Mouse (Mus musculus) lung, postnatal 10 days (tissue): ENCODE measurements around the gene Ggta1.
A peak's percentile ranks its signal among the peaks of the same experiment; 100 is the strongest.

Source experiments
- DNase-seq: peaks from one replicate; pipeline ENCODE4 v3.0.0; 2021

Gene Ggta1

DNA sequence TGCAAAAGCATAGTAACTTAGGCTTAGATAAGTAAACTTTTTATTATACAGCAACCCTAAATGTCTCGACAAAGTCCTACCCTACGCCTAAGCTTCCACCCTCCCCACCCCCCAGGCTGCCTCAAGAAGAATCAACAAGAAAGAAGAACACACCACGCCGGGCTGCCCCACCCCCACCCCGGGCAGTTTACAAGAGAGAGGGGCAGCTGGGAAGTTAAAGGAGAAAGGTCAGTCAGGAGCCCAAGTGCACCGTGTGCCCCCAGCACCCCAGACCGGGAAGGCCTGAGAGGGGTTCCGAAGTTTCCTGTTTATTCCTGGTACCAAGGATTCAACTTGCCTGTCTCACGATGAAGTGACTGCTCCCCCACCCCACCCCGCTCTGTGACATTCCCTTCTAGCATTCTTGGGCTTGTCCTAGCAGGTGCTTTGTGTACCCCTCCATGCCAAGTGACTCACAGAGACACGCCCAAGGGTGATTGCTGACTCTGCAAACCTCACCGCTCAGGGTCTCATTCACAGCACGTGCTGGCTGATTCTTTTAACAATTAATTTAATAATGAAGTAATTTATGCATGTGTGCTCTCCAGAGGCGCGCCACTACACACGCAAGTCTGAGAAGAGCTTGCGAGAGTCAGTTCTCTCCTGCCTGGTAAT, 27.6 kb upstream of the Ggta1 start:
- DNase-seq, result no peak

GRCm38 (mm10) chr2:35487700-35488099, 24.7 kb upstream of the Ggta1 start:
- DNase-seq, result no peak

DNA sequence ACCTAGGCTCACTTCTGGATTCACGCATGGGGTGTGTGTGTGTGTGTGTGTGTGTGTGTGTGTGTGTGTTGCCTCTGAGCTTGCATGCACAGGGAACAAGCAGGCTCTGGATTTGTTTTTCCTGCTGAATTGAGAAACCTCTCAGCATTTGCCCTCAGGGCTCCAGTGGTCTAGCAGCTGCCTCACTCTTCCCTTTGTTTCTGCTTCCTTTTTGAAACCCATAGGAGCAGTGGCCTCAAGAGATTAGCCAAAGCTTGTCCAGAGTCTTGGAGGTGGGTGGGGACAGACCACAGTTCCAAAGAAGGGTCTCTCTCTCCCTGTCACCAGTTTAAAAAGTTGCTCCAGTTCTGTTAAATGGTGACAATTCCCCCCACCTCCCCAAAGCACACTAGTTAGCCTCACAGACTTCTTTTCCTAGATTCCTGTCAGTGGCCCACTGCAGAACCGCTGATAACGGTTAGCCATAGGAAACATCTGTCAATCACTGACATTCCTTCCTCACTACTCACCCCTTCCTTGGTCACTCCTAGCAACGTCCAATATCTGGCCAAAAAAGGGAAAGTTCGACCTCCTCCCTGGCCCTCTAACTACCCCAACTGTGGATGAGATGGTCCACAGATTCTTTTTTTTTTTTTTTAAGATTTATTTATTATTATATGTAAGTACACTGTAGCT, 24.1 kb upstream of the Ggta1 start:
- no peak for DNase-seq

- no peak for DNase-seq
Observed at GRCm38 (mm10) chr2:35484102-35484501, 21.1 kb upstream of the Ggta1 start.

- DNase-seq, result no peak
Observed at GRCm38 (mm10) chr2:35483402-35483801, 20.4 kb upstream of the Ggta1 start.

DNA sequence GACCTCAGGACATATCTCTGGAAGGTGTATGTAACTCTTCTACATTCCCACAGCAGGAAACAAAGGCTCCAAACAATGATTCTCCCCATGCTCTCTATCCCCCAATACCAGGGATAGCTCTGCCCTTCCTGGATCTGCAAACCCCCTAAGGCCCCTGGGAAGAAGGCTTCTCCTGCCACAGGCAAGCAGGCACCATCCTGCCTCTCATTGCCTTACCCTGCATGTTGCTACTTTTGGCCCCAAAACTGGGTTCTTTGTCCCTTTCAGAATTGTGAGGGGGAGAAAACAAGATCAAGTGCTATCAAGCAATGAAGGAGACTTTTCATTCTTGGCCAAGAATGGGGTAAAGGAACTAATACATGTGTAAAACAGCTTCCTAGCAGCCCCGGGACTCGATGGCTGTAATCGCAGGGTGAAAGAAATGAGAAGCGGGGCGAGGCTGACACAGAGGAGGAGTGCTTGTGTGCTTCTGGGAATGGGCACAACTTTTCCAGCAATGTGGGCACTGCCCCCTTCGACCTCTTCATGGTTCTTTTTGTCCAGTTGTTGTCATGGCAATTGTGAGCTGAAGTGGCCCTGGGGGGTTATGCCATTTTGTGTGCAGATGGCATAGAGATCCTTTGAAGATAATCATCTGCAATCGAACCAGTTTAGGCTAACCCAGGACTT, 18.4 kb upstream of the Ggta1 start:
- DNase-seq, result no peak

GRCm38 (mm10) chr2:35480073-35480472, 17.0 kb upstream of the Ggta1 start:
- DNase-seq, result no peak

DNA sequence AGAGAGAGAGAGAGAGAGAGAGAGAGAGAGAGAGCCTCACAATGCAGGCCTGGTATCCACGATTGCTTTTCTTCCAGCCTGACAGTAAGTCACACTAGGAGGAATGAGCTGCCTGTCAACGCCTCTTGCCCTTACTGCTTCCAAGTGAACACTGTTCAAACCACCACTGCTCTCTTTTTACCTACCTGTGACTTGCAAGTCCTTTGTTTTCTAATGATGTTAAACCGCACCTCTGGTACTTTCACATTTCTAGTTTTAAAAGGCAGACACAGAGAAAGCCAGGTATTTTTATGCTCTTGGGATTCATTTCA, 15.7 kb upstream of the Ggta1 start:
- DNase-seq, result no peak

- DNase-seq, result no peak
Observed at GRCm38 (mm10) chr2:35477999-35478811, 15.2 kb upstream of the Ggta1 start.

GRCm38 (mm10) chr2:35477321-35477720, 14.3 kb upstream of the Ggta1 start:
- DNase-seq, result no peak

DNA sequence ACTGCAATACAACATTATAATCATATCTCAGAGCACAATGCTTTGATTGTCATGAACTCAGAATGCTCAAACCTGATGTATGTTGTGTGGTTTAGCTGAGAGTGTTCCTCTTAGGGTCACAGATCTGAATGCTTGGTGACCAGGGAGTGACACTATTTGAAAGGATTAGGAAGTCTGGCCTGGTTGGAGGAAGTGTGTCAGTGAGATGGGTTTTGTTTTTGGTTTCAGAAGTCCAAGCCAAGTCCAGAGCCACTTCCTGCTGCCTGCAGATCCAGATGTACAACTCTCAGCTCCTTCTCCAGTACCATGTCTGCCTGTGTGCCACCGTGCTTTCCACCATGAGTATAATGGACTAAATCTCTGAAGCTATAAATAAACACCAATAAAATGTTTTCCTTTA, 11.9 kb upstream of the Ggta1 start:
- DNase-seq, result no peak

GRCm38 (mm10) chr2:35469266-35469665, 6.2 kb upstream of the Ggta1 start:
- no peak for DNase-seq

GRCm38 (mm10) chr2:35468276-35468675, 5.2 kb upstream of the Ggta1 start:
- no peak for DNase-seq

DNA sequence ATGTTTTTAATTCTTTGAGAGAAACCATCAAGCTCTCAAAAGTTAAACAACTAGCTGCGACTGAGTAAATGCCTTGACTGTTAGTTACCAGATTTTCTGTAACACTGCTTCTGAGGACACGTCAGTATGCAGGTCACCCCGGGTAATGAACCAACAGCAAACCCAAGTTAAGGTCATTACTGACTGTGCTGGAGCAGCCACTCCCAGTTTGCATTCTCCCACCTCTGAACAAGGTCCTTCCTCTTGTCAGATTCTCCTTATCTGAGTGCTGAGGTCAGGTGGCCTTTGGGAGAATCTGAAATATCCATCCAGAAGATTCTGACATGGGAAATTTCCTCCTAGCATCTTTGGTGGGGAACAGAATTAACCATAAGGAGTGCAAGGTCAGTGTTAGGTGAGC, 4.8 kb upstream of the Ggta1 start:
- no peak for DNase-seq

- DNase-seq, result no peak
Observed at GRCm38 (mm10) chr2:35465677-35466076, 2.6 kb upstream of the Ggta1 start.

DNA sequence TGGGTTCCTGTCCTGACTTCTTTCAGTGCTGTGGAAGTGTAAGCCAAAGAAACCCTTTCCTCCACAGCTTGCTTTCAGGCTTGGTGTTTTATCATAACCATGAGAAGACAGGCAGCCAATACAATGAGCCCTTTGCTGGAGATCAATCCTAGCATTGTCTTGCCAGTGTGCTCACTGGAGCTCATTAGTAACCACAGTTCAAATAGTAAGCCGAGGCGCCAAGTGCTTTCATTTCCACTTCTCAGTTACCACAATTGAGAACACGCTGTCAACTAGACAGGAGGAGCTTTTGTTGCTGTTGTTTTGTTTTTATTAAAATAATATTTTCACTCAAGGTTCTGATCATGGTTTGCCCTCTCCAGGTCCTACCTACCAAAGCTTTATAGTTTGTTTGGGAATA, 1.5 kb upstream of the Ggta1 start:
- no peak for DNase-seq

DNA sequence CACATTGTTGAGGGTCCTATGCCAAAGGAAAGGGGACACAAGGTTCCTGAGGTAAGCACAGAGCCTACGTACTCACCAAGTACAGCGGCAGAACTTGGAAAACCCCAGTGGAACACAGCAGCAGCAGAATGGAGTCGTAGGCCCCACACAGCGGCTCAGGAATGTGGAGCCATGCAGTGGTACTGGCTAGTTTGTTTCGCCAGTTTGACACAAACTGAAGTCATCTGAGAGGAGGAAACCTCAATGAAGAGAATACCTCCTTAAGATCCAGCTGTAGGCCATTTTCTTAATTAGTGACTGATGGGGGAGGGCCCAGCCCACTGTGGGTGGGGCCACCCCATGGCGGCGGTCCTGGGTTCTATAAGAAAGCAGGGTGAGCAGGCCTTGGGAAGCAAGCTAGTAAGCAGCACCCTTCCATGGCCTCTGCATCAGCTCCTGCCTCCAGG, 1.1 kb upstream of the Ggta1 start:
- DNase-seq, result no peak

DNA sequence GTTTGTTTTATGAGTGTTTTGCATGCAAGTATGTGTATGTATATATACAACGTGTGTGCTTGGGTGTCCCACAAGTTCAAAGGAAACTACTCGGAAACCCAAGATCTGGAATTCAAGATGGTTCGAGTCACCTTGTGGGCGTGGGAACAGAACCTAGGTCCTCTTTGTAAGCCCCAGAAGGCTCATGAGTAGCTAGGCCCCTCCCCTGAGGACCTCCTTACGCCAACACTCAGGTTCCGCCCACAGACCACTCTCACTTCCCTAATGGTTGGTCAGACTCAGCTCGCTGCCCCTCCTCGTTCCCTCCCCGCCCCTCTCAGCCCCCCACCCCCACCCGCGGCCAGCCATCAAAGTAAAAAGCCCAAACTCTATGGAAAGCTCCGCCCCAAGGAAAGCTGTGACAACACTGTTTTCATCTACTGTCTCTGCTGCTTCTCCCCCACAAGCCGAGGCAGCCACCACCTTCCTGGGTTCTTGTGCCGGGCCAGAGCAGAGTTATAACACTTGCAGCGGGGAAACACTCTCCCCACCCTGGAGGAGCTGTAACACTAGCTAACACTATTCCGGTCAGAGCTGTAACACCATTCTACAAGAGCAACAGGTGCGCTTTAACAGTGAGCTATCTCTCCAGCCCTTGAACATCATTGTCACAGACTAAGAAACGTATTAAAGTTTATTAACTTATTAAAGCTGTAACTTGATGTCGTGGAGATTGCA, 499 bp upstream of the Ggta1 start:
- peak; percentile 92 for DNase-seq

DNA sequence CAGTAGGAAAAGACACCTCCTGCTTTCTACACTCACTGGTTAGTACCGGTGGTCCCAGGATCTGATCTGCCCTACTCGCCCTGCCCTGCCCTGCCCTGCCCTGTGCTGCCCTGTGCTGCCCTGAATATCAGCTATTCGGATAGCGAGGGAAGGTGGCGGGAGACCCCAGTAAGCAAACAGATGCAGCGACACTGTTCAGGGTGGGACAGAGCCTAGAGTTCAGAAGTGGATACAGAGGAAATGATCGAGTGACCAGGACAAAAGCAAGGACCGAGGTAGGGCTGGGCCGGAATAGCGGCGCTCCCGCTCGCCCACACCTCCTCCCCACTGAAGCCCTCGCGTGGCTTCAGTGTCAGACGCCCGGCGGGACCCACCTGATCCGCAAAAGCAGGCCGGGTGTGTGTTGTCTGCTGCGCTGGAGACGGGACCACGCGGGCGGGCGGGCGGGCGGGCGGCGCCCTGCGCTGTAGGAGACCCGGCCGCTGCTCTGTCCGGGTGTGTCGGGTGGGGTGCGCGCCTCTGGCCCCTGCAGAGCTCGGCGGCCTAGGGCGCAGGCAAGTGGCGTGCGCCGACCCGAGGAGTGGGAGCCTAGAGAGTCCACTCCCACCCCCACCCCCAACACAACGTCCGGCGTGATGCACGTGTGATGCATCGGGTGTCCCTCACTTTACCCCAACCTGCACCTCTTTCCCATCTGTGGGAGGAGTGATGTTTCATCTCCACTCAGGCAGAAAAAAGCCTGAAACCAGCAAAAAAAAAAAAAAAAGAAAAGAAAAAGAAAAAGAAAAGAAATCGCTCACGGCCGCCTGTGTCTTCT, 852 bp downstream of the Ggta1 start:
- peak; percentile 62 for DNase-seq

GRCm38 (mm10) chr2:35461131-35461947, 1.7 kb downstream of the Ggta1 start:
- peak; percentile 63 for DNase-seq

DNA sequence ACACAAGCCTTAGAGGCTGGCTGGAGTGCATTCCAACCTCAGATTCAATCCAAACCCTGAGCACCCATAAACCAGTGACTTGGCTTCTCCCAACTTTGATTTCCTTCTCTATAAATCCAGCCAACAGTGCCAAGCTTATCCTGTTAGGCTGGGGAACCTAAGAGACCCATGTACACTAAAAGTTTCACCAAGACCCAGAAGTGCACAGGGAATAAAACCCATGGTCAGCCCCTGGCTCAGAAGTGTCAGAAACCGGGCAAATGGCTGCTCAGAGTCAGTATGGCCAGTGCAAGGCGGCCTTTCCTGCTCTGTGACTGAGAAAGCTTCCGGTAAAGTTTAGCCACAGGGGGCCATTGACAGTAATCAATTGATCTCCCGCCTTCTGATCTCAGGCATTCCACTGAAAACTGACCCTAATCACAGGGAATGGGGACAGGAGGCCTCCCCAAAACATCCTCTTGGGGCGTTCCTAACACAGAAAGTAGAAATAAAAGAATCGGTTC, 2.6 kb downstream of the Ggta1 start:
- DNase-seq, result no peak
